Mouse (Mus musculus) bone marrow macrophage, adult 2 months (primary cell): ENCODE measurements around the gene Fgfr2. TPM values are rescaled to one million over a fixed set of nuclear protein-coding genes. Genes with fewer than 3 reads are reported as not detected.

ENCODE experiments used
- H3K27ac ChIP-seq: 2 replicates; pipeline ENCODE4 v1.5.1; 2012; ENCODE audit warnings: low read depth, low read length; ENCODE audit not compliant: insufficient read depth
- H3K4me1 ChIP-seq: 2 replicates; pipeline ENCODE4 v1.6.1; 2012; ENCODE audit warnings: low read length; ENCODE audit not compliant: control insufficient read depth, insufficient read depth
- H3K4me3 ChIP-seq: 2 replicates; pipeline ENCODE4 v1.5.1; 2012; ENCODE audit warnings: mild to moderate bottlenecking, low read length, moderate library complexity; ENCODE audit not compliant: insufficient read depth
- CTCF ChIP-seq: IDR thresholded peaks from 2 replicates; pipeline ENCODE4 v1.5.1; 2012; ENCODE audit warnings: low read depth, mild to moderate bottlenecking, low read length, moderate library complexity
- POLR2A ChIP-seq: IDR thresholded peaks from 2 replicates; pipeline ENCODE4 v1.6.1; 2012; ENCODE audit warnings: mild to moderate bottlenecking, low read depth, low read length, borderline replicate concordance
- polyA plus RNA-seq: library from polyadenylated mRNA; stranded (reverse); fragments of >200 nt; gene quantifications from 2 replicates; pipeline ENCODE4 v1.2.4, GENCODE M21; 2012; ENCODE audit not compliant: missing spikeins, insufficient read depth, insufficient read length

The Fgfr2 gene
- polyA plus RNA-seq, 1 experiment, result 0.27 TPM

GRCm38 (mm10) chr7:132809721-132810120, 313.4 kb downstream of the Fgfr2 start:
- no peak for TF ChIP-seq CTCF
- no peak for TF ChIP-seq POLR2A
- H3K4me3 ChIP-seq, result no peak overlapping the region
- peaks cover 55% of the 10 kb centered on the region for H3K4me1 ChIP-seq
- H3K27ac ChIP-seq, result no peak overlapping the region

DNA sequence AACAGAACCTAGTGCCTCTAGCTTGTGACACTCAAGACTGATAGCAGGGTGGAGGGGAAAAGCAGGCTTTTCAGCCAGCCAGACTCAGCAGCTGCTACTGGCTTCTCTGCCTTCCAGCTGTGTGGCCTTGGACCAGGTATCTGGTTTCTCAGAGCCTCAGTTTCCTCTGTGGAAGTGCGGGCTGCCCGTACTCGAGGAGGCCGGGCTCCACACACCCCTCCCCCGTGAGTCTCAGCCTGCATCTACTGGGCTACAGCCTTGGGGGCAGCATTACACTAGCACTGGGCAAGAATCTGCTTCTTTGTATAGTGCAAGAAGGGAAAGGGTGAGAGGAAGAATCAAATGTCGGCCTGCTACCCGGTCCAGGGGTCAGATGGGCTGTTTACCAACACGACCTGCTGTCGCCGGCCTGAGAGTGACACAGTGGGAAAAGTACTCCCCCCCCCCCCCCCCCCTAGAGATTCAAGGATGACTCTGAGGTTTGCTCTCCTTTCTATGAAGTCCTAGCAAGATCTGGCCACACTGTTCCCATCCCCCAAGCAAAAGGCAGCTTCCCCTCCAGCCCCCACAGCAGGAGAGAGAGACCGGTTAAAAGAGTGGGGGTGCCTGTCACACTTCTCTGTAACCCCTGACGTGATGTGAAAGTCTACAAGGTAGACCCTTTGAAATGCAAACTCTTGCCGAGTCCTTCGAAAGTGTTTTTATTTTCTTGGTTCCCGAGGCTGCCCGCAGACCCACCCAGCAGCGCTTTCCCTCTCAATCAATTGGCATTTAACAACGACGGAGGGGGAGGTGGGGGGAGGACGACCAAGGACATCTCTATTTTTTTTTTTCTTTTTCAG, 314.1 kb downstream of the Fgfr2 start:
- H3K27ac ChIP-seq, result no peak overlapping the region
- TF ChIP-seq CTCF (no peak), POLR2A (no peak)
- H3K4me1 ChIP-seq, result peaks cover 59% of the 10 kb centered on the region
- no peak overlapping the region for H3K4me3 ChIP-seq

GRCm38 (mm10) chr7:132808051-132808796, 314.9 kb downstream of the Fgfr2 start:
- TF ChIP-seq POLR2A (no peak), CTCF (no peak)
- Histone ChIP-seq H3K27ac (no peak overlapping the region), H3K4me3 (no peak overlapping the region), H3K4me1 (peaks cover 66% of the 10 kb centered on the region)

DNA sequence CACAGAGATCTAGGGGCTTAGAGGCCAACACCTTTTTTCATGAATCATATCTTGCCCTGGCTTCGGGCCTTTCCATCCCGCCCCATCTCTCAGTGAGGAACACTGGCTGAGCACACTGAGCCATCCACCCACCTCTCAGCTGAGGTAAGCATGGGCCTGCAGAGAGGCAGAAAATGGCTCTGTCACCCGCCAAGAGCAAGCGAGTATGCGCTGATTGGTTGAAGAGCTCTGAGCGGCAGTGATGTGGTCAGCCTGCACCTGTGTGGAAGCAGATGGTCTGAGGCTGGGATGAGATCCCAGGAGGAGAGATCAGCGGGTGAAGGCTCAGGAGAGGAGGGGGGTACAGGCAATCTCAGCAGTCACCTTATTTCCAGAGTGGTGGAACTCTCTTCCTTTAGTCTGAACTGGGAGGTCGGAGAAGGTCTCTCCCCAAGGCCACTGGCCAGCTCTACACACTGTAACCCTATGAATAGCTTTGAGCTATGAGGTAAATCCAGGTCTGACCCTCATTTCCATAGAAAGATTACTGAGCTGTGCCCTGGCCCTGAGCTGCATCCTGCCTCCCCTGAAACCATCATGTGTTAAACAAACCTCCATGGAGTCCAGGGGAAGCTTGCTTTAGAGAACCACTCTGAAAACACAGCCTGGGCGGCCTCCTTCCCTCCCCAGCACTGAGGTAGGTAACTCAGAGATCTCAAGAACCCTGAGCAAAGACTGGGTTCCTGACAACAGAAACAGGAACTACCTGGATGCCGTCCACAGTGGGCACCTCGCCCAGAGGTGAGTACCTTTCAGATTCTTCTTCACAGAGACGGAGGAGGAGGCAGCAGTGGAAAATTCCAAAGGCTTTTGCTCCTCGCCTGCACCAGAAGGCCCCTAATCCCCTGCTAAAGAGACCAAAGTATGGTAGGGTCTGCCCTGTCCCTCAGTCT, 316.0 kb downstream of the Fgfr2 start:
- Histone ChIP-seq H3K4me1 (peaks cover 76% of the 10 kb centered on the region), H3K27ac (no peak overlapping the region), H3K4me3 (no peak overlapping the region)
- no peak for TF ChIP-seq CTCF
- TF ChIP-seq POLR2A, result no peak

DNA sequence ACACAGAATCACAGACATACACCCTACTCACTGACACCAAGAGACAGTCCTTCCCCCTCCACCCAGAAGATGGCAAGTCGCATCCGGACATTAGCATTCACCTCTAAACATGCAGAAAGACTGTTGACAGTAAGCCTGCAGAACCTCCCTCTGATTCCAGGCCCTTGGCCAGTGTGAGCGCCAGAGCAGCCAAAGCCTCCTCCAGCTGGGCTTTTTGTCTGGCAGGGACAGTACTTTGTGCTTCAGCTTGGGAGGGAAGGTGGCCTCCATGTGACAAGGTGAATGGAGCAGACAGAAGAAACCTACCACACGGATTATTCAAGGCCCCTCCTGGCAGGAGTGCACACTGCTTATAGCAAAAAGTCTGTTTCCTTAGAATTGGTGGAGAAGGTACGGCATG, 316.9 kb downstream of the Fgfr2 start:
- no peak overlapping the region for H3K27ac ChIP-seq
- no peak for TF ChIP-seq POLR2A
- no peak for TF ChIP-seq CTCF
- H3K4me1 ChIP-seq, result peaks cover 85% of the 10 kb centered on the region
- no peak overlapping the region for H3K4me3 ChIP-seq

GRCm38 (mm10) chr7:132804951-132805350, 318.2 kb downstream of the Fgfr2 start:
- Histone ChIP-seq H3K4me1 (peaks cover 89% of the 10 kb centered on the region), H3K4me3 (no peak overlapping the region), H3K27ac (peak overlapping the region; percentile 71)
- no peak for TF ChIP-seq POLR2A
- TF ChIP-seq CTCF, result no peak

DNA sequence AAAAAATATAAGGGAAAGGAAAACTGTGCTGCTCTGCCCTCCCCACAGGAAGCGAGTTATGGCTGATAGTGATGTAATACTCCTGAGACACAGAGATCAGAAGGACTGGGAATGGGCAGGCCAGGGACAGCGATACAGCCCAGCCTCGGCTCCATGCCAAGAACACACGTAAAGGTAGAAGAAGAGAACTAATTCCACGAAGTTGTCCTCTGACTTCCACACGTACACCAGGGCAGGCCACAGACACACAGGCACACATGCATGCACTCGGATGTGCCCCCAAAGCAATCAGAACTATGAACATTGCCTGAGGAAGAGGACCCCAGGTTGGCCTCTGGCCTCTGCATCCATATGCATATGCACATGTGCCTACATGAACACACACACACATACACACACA, 318.7 kb downstream of the Fgfr2 start:
- no peak for TF ChIP-seq CTCF
- no peak for TF ChIP-seq POLR2A
- H3K27ac ChIP-seq, result peak overlapping the region; percentile 71
- H3K4me1 ChIP-seq, result peaks cover 89% of the 10 kb centered on the region
- peak overlapping the region; percentile 24 for H3K4me3 ChIP-seq

DNA sequence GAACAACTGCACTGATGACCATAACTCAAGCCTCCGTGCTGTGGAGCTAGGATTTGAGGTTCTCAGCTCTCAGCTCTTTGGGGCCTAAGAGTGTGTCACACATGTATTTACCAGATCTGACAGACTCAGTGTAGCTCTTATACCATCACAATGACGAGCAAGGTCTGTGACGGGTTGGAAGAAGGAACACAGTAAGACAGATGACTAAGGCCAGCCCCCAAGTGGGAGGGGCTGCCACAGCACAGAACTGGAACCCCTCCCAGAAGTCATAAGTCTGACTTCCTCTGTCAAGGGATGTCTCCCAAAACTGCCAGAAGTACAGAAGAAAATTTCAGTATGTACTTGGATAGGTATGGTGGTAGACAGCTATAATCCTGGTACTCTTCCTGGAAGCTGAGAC, 319.2 kb downstream of the Fgfr2 start:
- no peak for TF ChIP-seq POLR2A
- TF ChIP-seq CTCF, result no peak
- no peak overlapping the region; the same call in 1 of the 2 replicates for H3K4me3 ChIP-seq
- H3K27ac ChIP-seq, result peak overlapping the region; percentile 71
- peaks cover 90% of the 10 kb centered on the region for H3K4me1 ChIP-seq

GRCm38 (mm10) chr7:132803336-132803735, 319.8 kb downstream of the Fgfr2 start:
- TF ChIP-seq POLR2A (no peak), CTCF (no peak)
- Histone ChIP-seq H3K27ac (peak overlapping the region; percentile 7; the same call in 1 of the 2 replicates), H3K4me1 (peaks cover 90% of the 10 kb centered on the region)

More at GRCm38 (mm10) chr7:132803336-132803735, 319.8 kb downstream of the Fgfr2 start:
- H3K4me3 ChIP-seq, result no peak overlapping the region
